Mouse (Mus musculus): ENCODE measurements around the gene Kif9.
A peak's percentile ranks its signal among the peaks of the same experiment; 100 is the strongest.

Kif9 gene

DNA sequence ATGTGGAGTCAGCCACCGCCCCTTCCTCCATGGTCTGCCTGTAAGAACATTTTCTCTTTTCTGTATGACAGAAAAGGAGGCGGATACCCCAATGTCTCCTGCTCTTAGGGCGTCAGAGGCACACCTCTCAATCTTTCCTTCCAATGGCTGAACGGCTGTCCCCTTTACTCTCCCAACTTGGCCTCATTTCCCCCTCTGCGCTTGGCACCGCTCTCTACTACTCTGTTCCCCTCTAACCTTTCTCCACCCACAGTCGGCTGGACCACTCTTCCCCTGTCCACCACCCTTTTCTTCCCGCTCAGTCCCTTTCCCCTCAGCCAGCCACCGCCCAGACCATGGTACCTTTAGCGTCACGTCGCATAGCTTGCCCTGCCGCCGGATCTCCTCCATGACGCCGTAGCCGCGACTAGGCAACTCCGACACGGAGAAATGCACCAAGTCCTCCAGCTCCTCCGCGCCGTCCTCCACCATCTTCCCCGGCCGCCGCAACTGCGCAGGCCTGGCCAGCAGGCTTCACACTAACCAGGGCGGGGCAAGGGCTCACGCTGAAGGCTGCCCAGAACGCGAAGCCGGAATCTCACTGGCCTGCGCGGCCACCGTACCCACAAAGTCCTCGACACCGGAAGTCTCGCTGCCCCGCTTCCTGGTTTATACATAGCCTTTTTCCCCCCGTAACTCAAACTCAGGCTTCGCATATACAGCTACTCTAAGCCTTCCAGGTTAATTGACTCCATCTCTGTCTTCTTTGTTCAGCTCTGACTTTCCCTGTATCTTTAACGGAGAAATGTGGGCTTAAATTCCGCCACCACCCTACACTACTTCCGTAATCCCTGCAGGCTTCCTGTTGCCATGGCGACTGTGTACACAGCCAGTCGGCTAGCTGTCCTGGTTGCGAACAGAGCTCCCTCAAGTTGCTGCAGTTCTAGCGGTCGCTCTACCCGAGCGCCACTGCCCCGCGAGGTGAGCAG lies at the start of gene Kif9, which contains the start of gene Klhl18:
Gene Kif9 (plus strand): TSS at position 835 of the 968 bp plus-strand sequence.
Gene Klhl18 (minus strand): TSS at position 571 of the 968 bp plus-strand sequence.
- DNase-seq (ENCODE audit: low read depth), result peak; percentile 97

- no peak for DNase-seq (ENCODE audit: low read depth)
These were observed 45.5 kb upstream of the Kif9 start for GRCm38 (mm10) chr9:110431241-110431640.

- no peak for DNase-seq (ENCODE audit: low read depth)
These were observed 43.7 kb upstream of the Kif9 start for GRCm38 (mm10) chr9:110433045-110433444.

DNA sequence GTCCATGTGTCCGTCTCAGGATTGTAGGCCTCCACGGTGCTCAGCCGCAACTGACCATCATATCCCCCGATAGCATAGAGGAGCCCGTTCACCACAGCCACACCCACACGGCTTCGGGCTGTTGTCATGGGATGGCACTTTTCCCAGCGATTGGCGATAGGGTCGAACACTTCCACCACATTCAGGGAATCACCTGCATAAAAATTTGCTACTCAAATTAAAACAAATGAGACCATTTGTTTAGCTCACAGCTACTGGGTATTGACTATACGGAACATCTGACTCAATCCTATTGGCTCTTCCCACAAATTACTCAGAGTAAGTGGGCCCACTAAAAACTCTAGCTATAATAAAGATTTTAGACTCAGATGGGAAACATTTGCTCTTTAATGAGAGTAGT lies 40.7 kb upstream of the Kif9 start:
- no peak for DNase-seq (ENCODE audit: low read depth)

DNA sequence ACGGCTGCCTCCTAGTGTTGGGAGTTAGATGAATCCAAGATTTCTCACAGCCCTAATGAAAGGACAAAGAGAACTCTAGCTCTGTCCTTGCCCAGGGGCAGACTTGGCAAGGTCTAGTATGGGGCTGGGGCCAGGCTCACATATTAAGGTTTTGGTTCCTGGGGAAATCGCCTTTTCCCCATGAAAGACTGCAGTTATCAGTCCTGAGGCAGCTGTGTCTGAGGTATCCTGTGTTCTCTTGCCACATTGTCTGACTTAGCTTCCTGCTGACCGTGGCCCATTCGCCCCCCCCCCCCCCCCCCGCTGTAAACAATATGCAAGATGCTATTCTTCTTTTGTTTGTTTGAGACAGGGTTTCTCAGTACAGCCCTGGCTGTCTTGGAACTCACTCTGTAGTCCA lies 36.7 kb upstream of the Kif9 start:
- peak; percentile 89 for DNase-seq (ENCODE audit: low read depth)

GRCm38 (mm10) chr9:110440559-110440958 lies 36.2 kb upstream of the Kif9 start:
- DNase-seq (ENCODE audit: low read depth), result peak; percentile 77

- DNase-seq (ENCODE audit: low read depth), result no peak
These were observed 28.4 kb upstream of the Kif9 start for GRCm38 (mm10) chr9:110448356-110448755.

DNA sequence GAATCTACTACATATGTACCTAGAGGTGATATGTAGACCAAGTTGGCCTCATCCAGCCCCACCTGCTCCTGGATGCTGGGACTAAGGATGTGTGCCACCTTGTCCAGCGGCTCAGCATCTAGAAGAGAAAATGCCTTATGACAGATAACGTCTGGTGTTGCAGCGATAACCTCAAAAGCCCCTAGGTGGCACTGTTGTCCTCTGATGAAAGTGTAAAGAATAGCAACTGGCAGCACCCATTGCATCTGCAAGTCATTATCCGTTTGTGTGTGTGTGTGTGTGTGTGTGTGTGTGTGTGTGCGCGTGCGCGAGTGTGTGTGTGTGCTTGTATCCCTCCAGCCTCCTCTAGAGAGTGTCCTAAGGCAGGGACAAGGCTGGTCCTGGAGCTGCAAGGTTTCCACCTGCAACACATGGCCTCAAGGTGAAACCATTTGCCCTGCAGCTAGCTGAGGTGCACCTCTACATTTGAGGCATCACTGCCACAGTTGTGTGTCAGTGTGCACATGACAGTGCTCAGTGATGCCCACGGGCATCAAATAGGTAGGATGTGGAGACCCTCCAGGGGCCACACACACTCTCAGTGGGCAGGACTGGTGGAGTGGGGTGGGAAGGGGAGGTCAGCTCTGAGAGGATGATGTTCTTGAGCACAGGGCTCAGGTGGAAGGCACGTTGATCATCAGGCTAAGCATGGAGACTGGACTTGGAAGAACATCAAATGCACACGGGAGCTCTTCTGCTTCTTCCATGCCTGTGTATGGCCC lies 27.7 kb upstream of the Kif9 start:
- peak; percentile 95 for DNase-seq (ENCODE audit: low read depth)

GRCm38 (mm10) chr9:110452523-110452922 lies 24.2 kb upstream of the Kif9 start:
- peak; percentile 23 for DNase-seq (ENCODE audit: low read depth)

- DNase-seq (ENCODE audit: low read depth), result no peak
These were observed 18.8 kb upstream of the Kif9 start for GRCm38 (mm10) chr9:110457926-110458325.

GRCm38 (mm10) chr9:110459145-110459727 lies 17.5 kb upstream of the Kif9 start:
- peak; percentile 92 for DNase-seq (ENCODE audit: low read depth)

GRCm38 (mm10) chr9:110460884-110461815 lies 15.6 kb upstream of the Kif9 start:
- peak; percentile 35 for DNase-seq (ENCODE audit: low read depth)

DNA sequence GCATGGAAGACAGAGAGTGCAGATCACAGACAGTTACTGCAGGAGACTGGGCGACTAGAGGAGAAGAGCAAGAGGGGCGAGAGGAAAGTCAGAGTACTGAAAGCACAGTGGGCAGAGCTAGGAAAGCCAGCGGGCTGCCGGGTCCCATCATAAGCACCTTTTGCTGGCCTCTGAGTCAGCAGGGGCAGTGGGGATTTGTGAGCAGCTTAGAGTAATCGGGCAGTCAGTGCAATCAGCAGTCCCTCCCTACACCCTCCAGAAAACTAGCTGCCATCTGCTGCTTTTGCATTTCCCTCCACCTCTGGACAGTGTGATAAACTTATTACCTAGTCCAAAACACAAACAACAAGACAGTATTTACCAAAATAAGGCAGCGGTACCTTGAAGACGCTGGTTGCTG lies 14.4 kb upstream of the Kif9 start:
- DNase-seq (ENCODE audit: low read depth), result no peak

- DNase-seq (ENCODE audit: low read depth), result peak; percentile 42
These were observed 12.7 kb upstream of the Kif9 start for GRCm38 (mm10) chr9:110463983-110464591.

GRCm38 (mm10) chr9:110465336-110465735 lies 11.4 kb upstream of the Kif9 start:
- DNase-seq (ENCODE audit: low read depth), result no peak

DNA sequence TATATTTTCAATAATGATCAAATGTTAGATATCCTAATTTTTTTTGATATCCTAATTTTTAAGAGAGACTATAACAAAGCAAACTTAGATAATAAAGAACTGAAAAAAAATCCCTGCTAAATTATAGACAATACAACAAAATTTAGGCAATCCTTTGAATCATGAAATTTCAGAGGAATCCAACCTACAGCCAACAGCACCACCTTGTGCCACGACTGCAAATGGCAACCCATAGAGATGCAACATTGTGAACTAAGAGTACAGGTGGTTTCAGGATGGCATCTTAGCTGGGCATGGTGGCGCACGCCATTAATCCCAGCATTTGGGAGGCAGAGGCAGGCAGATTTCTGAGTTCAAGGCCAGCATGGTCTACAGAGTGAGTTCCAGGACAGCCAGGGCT lies 10.6 kb upstream of the Kif9 start:
- peak; percentile 57 for DNase-seq (ENCODE audit: low read depth)

GRCm38 (mm10) chr9:110477951-110478350 lies 1.2 kb downstream of the Kif9 start:
- no peak for DNase-seq (ENCODE audit: low read depth)

DNA sequence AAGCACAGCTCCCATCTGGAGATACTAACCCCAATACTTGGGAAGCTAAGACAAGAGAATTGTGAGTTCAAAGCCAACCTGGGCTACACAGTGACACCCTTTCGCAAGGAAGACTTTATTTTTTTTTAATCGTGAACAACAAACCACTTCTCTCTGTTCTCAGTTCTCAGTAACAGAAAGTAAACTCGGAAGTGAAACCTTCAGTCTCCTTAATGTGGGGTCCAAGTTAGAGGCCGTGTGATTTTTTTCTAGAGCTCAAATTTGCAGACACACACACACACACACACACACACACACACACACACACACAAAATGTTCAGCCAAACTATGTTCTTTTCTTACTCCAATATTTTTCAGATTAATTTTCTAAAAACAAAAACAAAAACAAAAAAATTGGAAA lies 1.9 kb downstream of the Kif9 start:
- no peak for DNase-seq (ENCODE audit: low read depth)

DNA sequence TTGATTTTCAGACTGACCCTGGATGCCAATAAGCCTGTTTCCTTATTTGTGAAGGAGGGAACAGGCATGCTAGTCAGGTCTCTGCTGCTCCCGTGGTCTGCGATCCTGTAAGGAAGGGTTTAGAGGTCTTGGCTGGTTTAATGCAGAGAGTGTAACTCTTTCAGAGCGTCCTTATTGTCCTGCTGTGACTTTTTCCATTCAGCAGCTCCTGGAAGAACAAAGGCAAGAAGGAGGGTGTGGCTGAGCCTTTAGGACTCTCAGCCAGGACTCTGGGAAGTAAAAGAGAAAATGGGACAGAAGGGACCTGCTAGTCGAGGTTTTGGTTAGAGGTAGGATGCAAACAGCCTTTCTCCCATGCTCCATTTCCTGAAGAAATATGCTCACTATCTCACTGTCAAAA lies 12.1 kb downstream of the Kif9 start:
- DNase-seq (ENCODE audit: low read depth), result no peak

DNA sequence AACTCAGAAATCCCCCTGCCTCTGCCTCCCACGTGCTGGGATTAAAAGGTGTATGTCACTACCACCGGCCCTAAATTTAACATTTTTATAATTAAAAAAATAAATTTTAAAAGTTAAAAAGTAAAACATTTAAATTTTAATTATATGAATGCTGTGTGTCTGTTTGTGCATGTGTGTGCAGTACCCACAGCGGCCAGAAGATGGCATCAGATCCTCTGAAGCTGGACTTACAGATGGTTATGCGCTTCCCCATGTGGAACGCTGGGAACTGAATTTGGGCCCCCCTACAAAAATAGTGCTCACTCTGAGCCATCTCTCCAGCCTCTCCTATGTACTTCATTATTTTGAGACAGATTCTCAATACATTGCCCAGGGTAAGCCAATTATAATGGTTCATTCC lies 14.2 kb downstream of the Kif9 start:
- DNase-seq (ENCODE audit: low read depth), result peak; percentile 53

DNA sequence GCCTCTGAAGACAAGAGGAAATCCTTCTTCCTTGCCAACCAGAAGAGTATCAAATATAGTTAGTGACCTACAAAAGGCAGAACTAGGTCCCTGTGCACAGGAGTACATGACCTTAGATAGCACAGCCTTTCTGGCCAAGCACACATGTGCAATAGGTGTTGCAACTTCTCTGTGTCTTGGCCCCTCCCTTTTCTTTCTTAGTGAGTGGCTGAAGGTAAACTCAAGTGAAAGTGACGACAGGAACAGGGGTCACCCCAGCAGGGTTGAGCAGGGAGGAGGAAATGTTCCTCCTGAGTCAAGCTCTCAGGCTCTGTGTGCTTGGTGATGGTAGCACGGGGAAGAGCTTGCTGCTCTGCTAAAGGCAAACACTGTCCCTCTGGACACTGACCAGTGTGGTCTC lies 49.0 kb downstream of the Kif9 start:
- peak; percentile 43 for DNase-seq (ENCODE audit: low read depth)
